Mouse (Mus musculus) urinary bladder, postnatal 14 days (tissue): ENCODE measurements at regions not wholly inside any gene's neighbourhood (a gene's known extent, or its start where the extent isn't known, plus 50 kb on each side); places are given as distances from the start of the nearest gene placed in this dataset.

Experiments used
- DNase-seq: peaks from one replicate; pipeline ENCODE4 v3.0.0; 2021; ENCODE audit warnings: low spot score

DNA sequence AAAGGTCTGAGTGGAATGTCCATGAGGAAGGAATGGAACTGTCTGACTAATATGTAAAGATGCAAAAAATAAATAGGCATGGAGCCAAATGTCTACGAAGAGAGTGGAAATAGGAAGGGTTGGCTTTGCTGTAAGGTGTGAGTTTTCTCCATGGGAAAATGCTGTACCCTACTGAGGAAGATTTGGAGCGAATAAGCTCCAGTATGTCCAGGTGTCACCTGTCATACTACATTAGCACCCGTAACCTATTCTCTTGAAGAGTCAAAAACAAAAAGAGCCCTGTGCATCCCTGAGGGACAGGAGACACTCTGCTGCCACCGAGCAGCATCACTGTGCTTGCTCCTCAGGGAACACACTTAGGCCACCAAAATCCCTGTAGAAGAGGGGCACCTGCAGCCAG, 95.0 kb upstream of the Tas2r119 start:
- no peak for DNase-seq

DNA sequence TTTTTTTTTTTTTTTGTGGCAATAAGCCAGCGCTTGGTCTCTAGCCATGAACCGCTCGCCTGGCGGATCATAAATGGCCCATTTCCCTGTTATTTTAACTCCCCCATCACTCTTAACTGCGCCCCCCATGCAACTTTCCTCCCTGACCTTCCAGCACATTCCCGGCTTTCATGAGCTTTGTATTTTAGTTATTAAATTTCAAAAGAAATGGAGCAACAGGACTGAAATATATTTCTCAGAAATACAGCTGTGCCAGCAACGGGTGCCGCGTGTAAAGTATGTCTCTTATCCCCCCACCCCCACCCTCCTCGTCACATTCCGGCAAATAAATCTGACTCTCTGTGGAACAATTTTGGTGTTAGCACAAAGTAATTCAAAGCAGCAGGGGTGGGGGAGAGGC, 83.2 kb upstream of the Tas2r119 start:
- DNase-seq, result no peak

DNA sequence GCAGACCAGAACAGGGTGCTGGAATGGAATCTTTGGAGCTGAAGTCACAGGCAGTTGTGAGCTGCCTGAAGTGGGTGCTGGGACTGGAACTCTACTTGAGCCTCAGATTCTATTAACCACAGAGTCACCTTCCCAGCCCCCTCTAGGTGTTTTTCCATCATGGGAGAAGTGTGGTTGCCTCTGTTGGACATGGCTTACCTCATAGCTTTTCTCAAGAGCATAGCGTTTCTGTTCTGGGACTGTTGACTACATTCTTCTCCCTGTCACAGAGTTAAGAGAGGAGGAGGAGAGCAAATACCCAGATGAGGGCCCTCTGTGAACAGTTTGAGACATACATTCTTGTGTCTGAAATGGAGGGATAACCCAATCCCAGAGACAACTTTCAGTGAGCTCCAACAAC, 81.5 kb upstream of the Tas2r119 start:
- no peak for DNase-seq

DNA sequence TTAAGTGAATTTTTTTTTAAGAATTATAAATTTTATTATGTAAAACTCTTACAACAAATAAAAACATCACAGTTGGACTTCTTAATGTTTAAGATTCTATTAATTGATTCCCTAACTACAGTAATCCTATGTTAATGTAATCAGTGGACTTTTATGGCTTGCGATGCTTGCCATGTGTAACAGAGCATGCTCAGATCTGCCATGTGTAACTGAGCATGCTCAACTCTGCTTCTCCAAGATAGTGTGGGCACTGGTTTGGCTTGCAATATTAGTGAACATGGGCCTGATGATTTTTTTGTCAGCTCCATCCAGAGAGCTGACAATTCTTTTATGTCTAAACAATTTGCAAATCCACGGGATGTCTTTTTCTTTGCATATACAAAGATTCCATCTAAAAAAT, 66.4 kb upstream of the Tas2r119 start:
- no peak for DNase-seq
